Mouse (Mus musculus): ENCODE measurements around the gene Fam166a. TPM values are rescaled to one million over a fixed set of nuclear protein-coding genes. Genes with fewer than 3 reads are reported as not detected.
A peak's percentile ranks its signal among the peaks of the same experiment; 100 is the strongest.

The Fam166a gene
- polyA plus RNA-seq, 1 experiment from 2014 or later, result 1.0 TPM

DNA sequence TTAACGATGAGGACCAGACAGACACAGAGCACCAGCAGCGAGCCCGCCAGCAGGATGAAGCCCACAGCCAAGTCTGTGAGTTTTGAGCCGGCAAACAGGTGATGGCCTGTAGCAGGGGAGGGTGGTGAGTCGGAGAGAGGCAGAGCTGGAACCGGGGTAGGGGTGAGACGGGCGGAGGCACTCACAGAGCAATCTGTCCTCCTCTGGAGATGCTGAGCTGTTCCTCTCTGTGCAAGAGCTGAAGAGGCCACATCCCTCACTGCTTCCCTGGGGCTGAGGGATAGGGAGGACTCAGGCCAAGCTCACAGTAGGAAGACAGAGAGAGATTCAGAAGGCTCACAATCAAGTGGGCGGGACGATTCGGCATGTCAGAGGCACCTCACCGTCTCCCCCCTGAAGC is 12.5 kb downstream of the Fam166a start:
- no peak overlapping the region for H3K27ac ChIP-seq (replicated peaks)
- no peak overlapping the region for H3K4me3 ChIP-seq (replicated peaks)
- H3K4me1 ChIP-seq (replicated peaks), result peaks cover 41% of the 10 kb centered on the region
- H3K36me3 ChIP-seq (replicated peaks), result no peaks in the 10 kb centered on the region
- H3K27me3 ChIP-seq, result peaks cover 31% of the 10 kb centered on the region
- no peak for ATAC-seq (ENCODE audit: insufficient read depth)
- WGBS (ENCODE audit: insufficient replicate concordance), result 63% methylated on average over 12 of the region's 12 CpGs
- H3K9ac ChIP-seq, result no peak overlapping the region
- no peaks in the 10 kb centered on the region for H3K9me3 ChIP-seq (replicated peaks)
- no peak overlapping the region for H3K4me2 ChIP-seq

- H3K36me3 ChIP-seq (replicated peaks), result no peaks in the 10 kb centered on the region
- WGBS (ENCODE audit: insufficient replicate concordance), result 12% methylated on average over 4 of the region's 4 CpGs
- H3K4me2 ChIP-seq, result no peak overlapping the region
- H3K27ac ChIP-seq (replicated peaks), result no peak overlapping the region
- no peak overlapping the region for H3K4me3 ChIP-seq (replicated peaks)
- peaks cover 29% of the 10 kb centered on the region for H3K4me1 ChIP-seq (replicated peaks)
- peaks cover 42% of the 10 kb centered on the region for H3K27me3 ChIP-seq
- no peak for ATAC-seq (ENCODE audit: insufficient read depth)
- H3K9me3 ChIP-seq (replicated peaks), result no peaks in the 10 kb centered on the region
- H3K9ac ChIP-seq, result no peak overlapping the region
These were observed 14.9 kb downstream of the Fam166a start for GRCm38 (mm10) chr2:25233421-25233820.

DNA sequence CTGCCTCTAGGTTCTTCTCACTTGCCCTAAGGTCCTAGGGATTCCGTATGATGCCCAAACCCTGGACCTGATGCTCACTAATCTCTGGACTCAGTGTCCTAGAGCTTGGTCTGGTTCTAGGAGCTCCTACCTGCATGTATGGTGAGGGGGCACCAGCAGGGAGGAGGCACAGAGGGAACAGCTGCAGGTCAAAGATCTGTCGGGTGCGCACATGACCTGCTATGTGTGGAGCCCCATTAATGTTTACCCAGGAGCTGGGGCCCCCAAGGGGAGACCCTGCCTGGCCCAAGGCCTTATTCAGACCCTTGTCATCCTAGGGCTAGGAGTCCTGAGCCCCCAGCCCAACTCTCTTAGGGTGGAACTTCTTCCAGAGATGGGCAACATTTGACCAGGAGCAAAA is 15.5 kb downstream of the Fam166a start, which contains the start of gene Slc34a3:
Slc34a3 (minus strand) TSS at position 315 of the 400 bp plus-strand sequence.
- Histone ChIP-seq H3K27me3 (peaks cover 45% of the 10 kb centered on the region), H3K9me3 (replicated peaks) (no peaks in the 10 kb centered on the region), H3K27ac (replicated peaks) (no peak within 1 kb of the TSS), H3K36me3 (replicated peaks) (no peaks in the 10 kb centered on the region), H3K4me3 (replicated peaks) (no peak within 1 kb of the TSS), H3K9ac (no peak within 1 kb of the TSS), H3K4me2 (no peak within 1 kb of the TSS), H3K4me1 (replicated peaks) (peaks cover 23% of the 10 kb centered on the region)
- WGBS (ENCODE audit: insufficient replicate concordance), result 60% methylated on average over 3 of the region's 3 CpGs
- no peak for ATAC-seq (ENCODE audit: insufficient read depth)

DNA sequence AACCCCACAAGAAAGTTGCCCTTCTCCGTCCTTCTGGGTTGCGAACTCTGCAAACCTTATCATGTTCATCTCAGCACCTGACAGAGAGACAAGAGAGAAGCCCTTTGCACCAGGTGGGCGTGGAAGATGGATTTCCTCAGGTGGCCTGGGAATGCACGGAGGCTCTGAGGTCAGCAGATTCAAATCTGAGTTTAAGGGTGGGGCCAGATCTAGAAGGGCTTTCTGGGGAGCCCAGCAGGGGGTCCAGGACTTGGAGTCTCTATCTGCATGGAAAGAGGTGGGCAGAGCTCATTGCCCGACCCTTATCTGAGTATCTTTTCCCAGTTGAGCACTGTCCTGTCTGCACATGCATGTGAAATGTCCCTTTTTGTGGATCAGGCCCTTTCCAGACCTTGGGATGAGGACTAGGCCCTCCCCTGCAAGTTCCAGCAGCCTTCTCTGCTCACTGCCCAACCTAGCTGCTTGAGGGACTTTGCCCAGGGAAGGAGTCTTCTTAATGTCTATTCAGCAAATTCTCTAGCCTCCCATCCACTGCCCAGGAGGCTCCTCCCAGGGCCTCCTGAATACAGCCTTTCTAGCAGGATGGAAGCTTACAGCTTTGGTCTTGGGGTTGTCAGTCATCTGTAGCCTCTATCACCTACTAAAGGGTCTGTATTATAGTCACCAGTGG is 16.1 kb downstream of the Fam166a start:
- WGBS (ENCODE audit: insufficient replicate concordance), result 55% methylated on average over 5 of the region's 5 CpGs
- Histone ChIP-seq H3K4me3 (replicated peaks) (no peak overlapping the region), H3K27ac (replicated peaks) (no peak overlapping the region), H3K4me1 (replicated peaks) (peaks cover 22% of the 10 kb centered on the region), H3K9ac (no peak overlapping the region), H3K36me3 (replicated peaks) (no peaks in the 10 kb centered on the region), H3K27me3 (peaks cover 47% of the 10 kb centered on the region; the same call in 1 of the 2 replicates), H3K4me2 (no peak overlapping the region), H3K9me3 (replicated peaks) (no peaks in the 10 kb centered on the region)
- ATAC-seq (ENCODE audit: insufficient read depth), result no peak

- H3K4me3 ChIP-seq (replicated peaks), result no peak within 1 kb of the TSS
- H3K36me3 ChIP-seq (replicated peaks), result no peaks in the 10 kb centered on the region
- no peak within 1 kb of the TSS for H3K9ac ChIP-seq
- H3K27ac ChIP-seq (replicated peaks), result no peak within 1 kb of the TSS
- H3K9me3 ChIP-seq (replicated peaks), result no peaks in the 10 kb centered on the region
- no peak within 1 kb of the TSS for H3K4me2 ChIP-seq
- 35% methylated on average over 8 of the region's 8 CpGs for WGBS (ENCODE audit: insufficient replicate concordance)
- ATAC-seq (ENCODE audit: insufficient read depth), result no peak
- peaks cover 36% of the 10 kb centered on the region for H3K4me1 ChIP-seq (replicated peaks)
- H3K27me3 ChIP-seq, result peaks cover 46% of the 10 kb centered on the region
These were observed 18.1 kb downstream of the Fam166a start, which contains the start of gene Rnf224 for GRCm38 (mm10) chr2:25236614-25237013. Gene Rnf224 (minus strand): TSS chr2:25236787.

GRCm38 (mm10) chr2:25237522-25237921 is 19.0 kb downstream of the Fam166a start:
- Histone ChIP-seq H3K36me3 (replicated peaks) (no peaks in the 10 kb centered on the region), H3K9me3 (replicated peaks) (no peaks in the 10 kb centered on the region), H3K27me3 (peaks cover 53% of the 10 kb centered on the region), H3K9ac (no peak overlapping the region), H3K4me1 (replicated peaks) (peaks cover 45% of the 10 kb centered on the region), H3K4me2 (no peak overlapping the region), H3K27ac (replicated peaks) (no peak overlapping the region), H3K4me3 (replicated peaks) (no peak overlapping the region)
- 51% methylated on average over 4 of the region's 4 CpGs for WGBS (ENCODE audit: insufficient replicate concordance)
- no peak for ATAC-seq (ENCODE audit: insufficient read depth)

GRCm38 (mm10) chr2:25238106-25238505 is 19.6 kb downstream of the Fam166a start:
- no peaks in the 10 kb centered on the region for H3K9me3 ChIP-seq (replicated peaks)
- H3K36me3 ChIP-seq (replicated peaks), result no peaks in the 10 kb centered on the region
- peaks cover 44% of the 10 kb centered on the region for H3K4me1 ChIP-seq (replicated peaks)
- peaks cover 53% of the 10 kb centered on the region for H3K27me3 ChIP-seq
- H3K4me3 ChIP-seq (replicated peaks), result no peak overlapping the region
- no peak for ATAC-seq (ENCODE audit: insufficient read depth)
- no peak overlapping the region for H3K4me2 ChIP-seq
- H3K9ac ChIP-seq, result no peak overlapping the region
- H3K27ac ChIP-seq (replicated peaks), result no peak overlapping the region

GRCm38 (mm10) chr2:25239766-25240165 is 21.2 kb downstream of the Fam166a start:
- H3K36me3 ChIP-seq (replicated peaks), result no peaks in the 10 kb centered on the region
- H3K9ac ChIP-seq, result no peak overlapping the region
- H3K9me3 ChIP-seq (replicated peaks), result no peaks in the 10 kb centered on the region
- peaks cover 30% of the 10 kb centered on the region for H3K4me1 ChIP-seq (replicated peaks)
- H3K27me3 ChIP-seq, result peaks cover 62% of the 10 kb centered on the region
- no peak overlapping the region for H3K27ac ChIP-seq (replicated peaks)
- WGBS (ENCODE audit: insufficient replicate concordance), result 76% methylated on average over 3 of the region's 3 CpGs
- no peak for ATAC-seq (ENCODE audit: insufficient read depth)
- no peak overlapping the region for H3K4me3 ChIP-seq (replicated peaks)
- H3K4me2 ChIP-seq, result no peak overlapping the region

DNA sequence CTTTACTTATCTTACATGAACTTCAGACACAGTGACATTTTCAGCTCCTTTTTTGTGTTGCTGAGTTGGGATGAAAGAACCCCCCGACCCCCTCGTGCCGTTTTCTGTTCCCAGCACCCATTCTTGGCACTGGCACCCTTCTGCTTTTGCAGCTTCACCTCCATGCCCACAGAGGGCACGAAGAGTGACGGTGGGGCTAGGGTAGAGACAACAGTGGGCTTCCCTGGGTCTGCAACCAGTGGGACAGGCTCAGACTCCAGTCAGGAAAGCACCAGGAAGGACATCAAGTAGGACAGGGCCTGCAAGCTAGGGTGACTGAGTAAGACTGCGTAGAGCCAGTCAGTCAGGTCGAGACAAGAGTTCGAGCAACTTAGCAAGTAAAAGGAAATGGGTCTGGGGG is 21.8 kb downstream of the Fam166a start:
- Histone ChIP-seq H3K27me3 (peaks cover 57% of the 10 kb centered on the region), H3K36me3 (replicated peaks) (no peaks in the 10 kb centered on the region), H3K27ac (replicated peaks) (no peak overlapping the region), H3K4me3 (replicated peaks) (peak overlapping the region; percentile 54; the same call in 1 of the 2 replicates), H3K4me1 (replicated peaks) (peaks cover 30% of the 10 kb centered on the region), H3K9me3 (replicated peaks) (no peaks in the 10 kb centered on the region), H3K4me2 (peak overlapping the region; percentile 79), H3K9ac (no peak overlapping the region)
- 48% methylated on average over 8 of the region's 8 CpGs for WGBS (ENCODE audit: insufficient replicate concordance)
- no peak for ATAC-seq (ENCODE audit: insufficient read depth)

DNA sequence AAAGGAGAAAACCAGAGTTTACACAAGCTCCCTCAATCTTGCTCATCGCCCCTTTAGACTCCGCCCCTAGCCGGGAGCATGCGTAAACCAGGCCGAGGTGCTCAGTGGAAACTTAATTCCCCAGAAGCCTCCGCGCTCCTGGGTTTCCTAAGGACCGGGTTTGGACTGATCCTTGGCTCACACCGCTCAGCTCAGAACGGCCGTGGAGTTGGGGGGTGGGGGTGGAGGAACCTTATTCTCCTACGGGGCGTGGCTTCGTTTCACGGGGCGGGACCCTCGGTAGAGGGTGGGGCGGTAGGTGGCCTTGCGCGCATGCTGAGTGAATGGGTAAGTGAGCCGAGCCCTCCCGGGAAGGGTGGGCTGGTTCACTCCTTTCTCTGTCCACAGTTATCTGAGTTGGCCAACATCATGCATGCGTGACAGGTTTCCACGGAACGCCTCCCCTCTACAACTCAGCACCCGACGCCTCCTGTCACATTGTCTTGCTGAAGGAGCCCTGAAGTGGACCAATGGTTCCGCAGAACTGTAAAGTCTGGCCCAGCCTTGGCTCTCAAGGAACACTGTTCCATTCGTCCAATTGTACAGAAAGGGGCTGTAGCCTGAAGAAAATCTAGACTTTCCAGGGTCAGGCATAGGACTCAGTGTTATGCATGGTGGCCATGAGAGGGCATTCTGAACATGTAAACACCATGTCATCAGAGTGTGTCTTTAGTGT is 22.3 kb downstream of the Fam166a start:
- peak overlapping the region; percentile 54 for H3K4me3 ChIP-seq (replicated peaks)
- peak; percentile 56 for ATAC-seq (ENCODE audit: insufficient read depth)
- H3K4me2 ChIP-seq, result peak overlapping the region; percentile 79
- peaks cover 30% of the 10 kb centered on the region for H3K4me1 ChIP-seq (replicated peaks)
- peaks cover 56% of the 10 kb centered on the region for H3K27me3 ChIP-seq
- no peaks in the 10 kb centered on the region for H3K36me3 ChIP-seq (replicated peaks)
- no peaks in the 10 kb centered on the region for H3K9me3 ChIP-seq (replicated peaks)
- no peak overlapping the region for H3K9ac ChIP-seq
- WGBS (ENCODE audit: insufficient replicate concordance), result 1% methylated on average over 29 of the region's 29 CpGs
- no peak overlapping the region for H3K27ac ChIP-seq (replicated peaks)

GRCm38 (mm10) chr2:25241438-25241775 is 22.9 kb downstream of the Fam166a start:
- H3K9ac ChIP-seq, result no peak overlapping the region
- H3K4me3 ChIP-seq (replicated peaks), result peak overlapping the region; percentile 54
- H3K4me1 ChIP-seq (replicated peaks), result peaks cover 29% of the 10 kb centered on the region
- peaks cover 2% of the 10 kb centered on the region; the same call in 1 of the 2 replicates for H3K36me3 ChIP-seq (replicated peaks)
- H3K27ac ChIP-seq (replicated peaks), result no peak overlapping the region
- WGBS (ENCODE audit: insufficient replicate concordance), result 8% methylated on average over 6 of the region's 6 CpGs
- no peaks in the 10 kb centered on the region for H3K9me3 ChIP-seq (replicated peaks)
- peak overlapping the region; percentile 79 for H3K4me2 ChIP-seq
- no peak for ATAC-seq (ENCODE audit: insufficient read depth)
- peaks cover 52% of the 10 kb centered on the region for H3K27me3 ChIP-seq
